In the genomic region with DNA sequence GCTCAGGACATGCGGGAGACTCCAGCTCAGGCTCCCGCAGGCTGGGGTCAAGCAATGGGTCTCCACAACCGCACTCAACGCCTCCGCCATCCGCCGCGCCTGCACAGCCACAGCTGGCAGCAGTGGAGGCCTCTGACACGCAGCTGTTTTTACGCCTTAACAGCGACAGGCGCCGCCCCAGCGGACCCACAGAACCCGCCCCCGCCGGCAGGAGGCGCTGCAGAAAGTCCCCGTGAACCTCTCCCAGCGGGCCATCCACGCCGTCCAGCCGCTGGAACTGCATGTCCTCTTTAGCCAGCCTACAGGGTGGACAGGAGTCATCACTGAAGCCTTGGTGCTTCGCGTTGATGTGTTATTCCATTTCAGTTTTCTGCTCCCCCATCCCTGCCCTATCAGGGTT, we compare ENCODE assay signal across 11 mouse cellular contexts. TPM values are rescaled to one million over a fixed set of nuclear protein-coding genes. Genes with fewer than 3 reads are reported as not detected.
DNase-seq lines count a peak whose midpoint lies in the region; ATAC-seq and TF ChIP-seq lines count a peak whose summit lies in the region.
"Had no signal": no experiment of that assay in that cellular context is flagged by ENCODE, and none has a peak within 500 bp of the region (broad histone marks: within the 10 kb centered on the region; RNA-seq: fewer than 3 reads in every experiment).

No protein-coding gene starts in this region.

- no peak for ATAC-seq in forebrain, postnatal 0 days
- no peak for ATAC-seq in forebrain, embryonic 15.5 days (replicated peaks)
- ATAC-seq in stomach, postnatal 0 days (ENCODE audit: low FRiP score, low TSS enrichment): peak; percentile 30; the same call in 1 of the 2 replicates
- no peak for ATAC-seq in forebrain, embryonic 13.5 days

- H3K27me3 ChIP-seq in forebrain, postnatal 0 days (ENCODE audit: insufficient read depth, low read length): peaks cover 14% of the 10 kb centered on the region
- H3K27me3 ChIP-seq in forebrain, embryonic 15.5 days: peaks cover 27% of the 10 kb centered on the region
- peaks cover 13% of the 10 kb centered on the region for H3K27me3 ChIP-seq in liver, adult 2 months (ENCODE audit: control insufficient read depth, insufficient read depth, low read length)
- H3K27me3 ChIP-seq in stomach, postnatal 0 days (ENCODE audit: control insufficient read depth, insufficient read depth, low read length): 0 out of 2 replicates have a peak, but pooled peaks cover 4% of the 10 kb centered on the region
- peaks cover 39% of the 10 kb centered on the region for H3K27me3 ChIP-seq in forebrain, embryonic 13.5 days

- DNase-seq in forebrain, postnatal 0 days: no peak
- peak; percentile 62 to 81 for DNase-seq in spleen, postnatal 10 days (ENCODE audit: low spot score in 2 of 2)
- no peak for DNase-seq in spleen, postnatal 36 days (ENCODE audit: low spot score in 2 of 2)
- no peak for DNase-seq in liver, adult 2 months (ENCODE audit: extremely low read depth, low read depth, low spot score)
- peak; percentile 77 for DNase-seq in stomach, postnatal 0 days (ENCODE audit: low spot score)
- DNase-seq in cerebellum, adult 11 months: no peak

- TF ChIP-seq EP300 in stomach, postnatal 0 days (optimal IDR thresholded peaks at IDR 0.05): no peak

- TF ChIP-seq POLR2A in liver, adult 2 months (IDR thresholded peaks at IDR 0.05; ENCODE audit: extremely low read depth, insufficient read depth, low read length): no peak

- H3K36me3 ChIP-seq in forebrain, postnatal 0 days (ENCODE audit: insufficient read depth): peaks cover 5% of the 10 kb centered on the region; the same call in 1 of the 2 replicates
- peaks cover under 1% of the 10 kb centered on the region; the same call in 1 of the 2 replicates for H3K36me3 ChIP-seq in forebrain, embryonic 15.5 days
- H3K36me3 ChIP-seq in liver, adult 2 months (ENCODE audit: control insufficient read depth, insufficient read depth, low read length): no peaks in the 10 kb centered on the region
- H3K36me3 ChIP-seq in stomach, postnatal 0 days (ENCODE audit: control insufficient read depth, insufficient read depth, low read length): no peaks in the 10 kb centered on the region
- H3K36me3 ChIP-seq in forebrain, embryonic 13.5 days (ENCODE audit: poor library complexity, severe bottlenecking): peaks cover 3% of the 10 kb centered on the region; the same call in 1 of the 2 replicates
- H3K36me3 ChIP-seq: liver, embryonic 15.5 days had no signal

- H3K79me2 ChIP-seq in liver, adult 2 months (ENCODE audit: control insufficient read depth, insufficient read depth, low read length): no peaks in the 10 kb centered on the region

- no peak overlapping the region for H3K27ac ChIP-seq in forebrain, postnatal 0 days (ENCODE audit: low read depth, low read length)
- H3K27ac ChIP-seq in forebrain, embryonic 15.5 days (replicated peaks): no peak overlapping the region
- H3K27ac ChIP-seq in liver, adult 2 months (replicated peaks; ENCODE audit: insufficient read depth, low read depth, low read length): no peak overlapping the region
- no peak overlapping the region for H3K27ac ChIP-seq in stomach, postnatal 0 days (replicated peaks)
- no peak overlapping the region for H3K27ac ChIP-seq in forebrain, embryonic 13.5 days
- H3K27ac ChIP-seq: embryonic facial prominence, embryonic 15.5 days; liver, embryonic 15.5 days had no signal

- 20% methylated on average over 25 of the region's 25 CpGs for WGBS in forebrain, postnatal 0 days
- 17% methylated on average over 25 of the region's 25 CpGs for WGBS in forebrain, embryonic 15.5 days
- WGBS in liver, adult 2 months: 35% methylated on average over 25 of the region's 25 CpGs
- 16% methylated on average over 22 of the region's 25 CpGs for WGBS in stomach, postnatal 0 days
- WGBS in forebrain, embryonic 13.5 days: 20% methylated on average over 25 of the region's 25 CpGs

- H3K4me3 ChIP-seq in forebrain, postnatal 0 days (ENCODE audit: low read depth, low read length): no peak overlapping the region
- H3K4me3 ChIP-seq in forebrain, embryonic 15.5 days: no peak overlapping the region
- H3K4me3 ChIP-seq in liver, adult 2 months (ENCODE audit: insufficient read depth, low read depth, low read length): no peak overlapping the region; the same call in 1 of the 2 replicates
- H3K4me3 ChIP-seq in stomach, postnatal 0 days (ENCODE audit: low read depth, low read length): no peak overlapping the region
- H3K4me3 ChIP-seq in forebrain, embryonic 13.5 days: no peak overlapping the region
- H3K4me3 ChIP-seq: embryonic facial prominence, embryonic 15.5 days; liver, embryonic 15.5 days had no signal

- H3K9ac ChIP-seq in forebrain, postnatal 0 days: no peak overlapping the region
- H3K9ac ChIP-seq in forebrain, embryonic 15.5 days (replicated peaks): no peak overlapping the region
- no peak overlapping the region for H3K9ac ChIP-seq in liver, adult 2 months (ENCODE audit: low read depth, low read length)
- no peak overlapping the region for H3K9ac ChIP-seq in stomach, postnatal 0 days (ENCODE audit: low read length)
- H3K9ac ChIP-seq in forebrain, embryonic 13.5 days: no peak overlapping the region
- H3K9ac ChIP-seq: embryonic facial prominence, embryonic 15.5 days; liver, embryonic 15.5 days had no signal

- H3K4me2 ChIP-seq in forebrain, postnatal 0 days (ENCODE audit: low read depth): no peak overlapping the region
- no peak overlapping the region for H3K4me2 ChIP-seq in forebrain, embryonic 15.5 days (replicated peaks)
- no peak overlapping the region for H3K4me2 ChIP-seq in stomach, postnatal 0 days (replicated peaks; ENCODE audit: low read depth)
- H3K4me2 ChIP-seq in forebrain, embryonic 13.5 days: no peak overlapping the region
- H3K4me2 ChIP-seq: embryonic facial prominence, embryonic 15.5 days; liver, embryonic 15.5 days had no signal

- no peaks in the 10 kb centered on the region for H3K4me1 ChIP-seq in forebrain, postnatal 0 days (ENCODE audit: insufficient read depth)
- H3K4me1 ChIP-seq in forebrain, embryonic 15.5 days: no peaks in the 10 kb centered on the region
- H3K4me1 ChIP-seq in liver, adult 2 months (ENCODE audit: control insufficient read depth, insufficient read depth, low read length): no peaks in the 10 kb centered on the region
- H3K4me1 ChIP-seq in stomach, postnatal 0 days (replicated peaks; ENCODE audit: control insufficient read depth, insufficient read depth): no peaks in the 10 kb centered on the region
- H3K4me1 ChIP-seq in forebrain, embryonic 13.5 days: no peaks in the 10 kb centered on the region

- TF ChIP-seq CTCF in forebrain, postnatal 0 days (IDR thresholded peaks at IDR 0.05; ENCODE audit: low read depth): 0 out of 2 replicates have a peak, but pooled peaks have one; percentile 18
- TF ChIP-seq CTCF in liver, adult 2 months (IDR thresholded peaks at IDR 0.05; ENCODE audit: low read depth, low read length): peak; percentile 66
- peak; percentile 68 for TF ChIP-seq CTCF in stomach, postnatal 0 days (IDR thresholded peaks at IDR 0.05; ENCODE audit: low read depth)

- no peaks in the 10 kb centered on the region for H3K9me3 ChIP-seq in forebrain, postnatal 0 days (ENCODE audit: low read length)
- H3K9me3 ChIP-seq in forebrain, embryonic 15.5 days: no peaks in the 10 kb centered on the region
- H3K9me3 ChIP-seq in stomach, postnatal 0 days (ENCODE audit: control insufficient read depth, low read length): no peaks in the 10 kb centered on the region
- no peaks in the 10 kb centered on the region; the same call in 1 of the 2 replicates for H3K9me3 ChIP-seq in forebrain, embryonic 13.5 days (replicated peaks)
- H3K9me3 ChIP-seq: embryonic facial prominence, embryonic 15.5 days; liver, embryonic 15.5 days had no signal

RNA-seq across cellular contexts. Expression of gene Best2, which starts 6.6 kb away (rescaled TPM):
- not detected in 2 replicates for total RNA-seq in forebrain, postnatal 0 days (2014; rRNA removed)
- polyA plus RNA-seq in forebrain, postnatal 0 days (2015; fragmentation: Nextera tagmentation; extraction: Ambion mirVana): 0.11 and 0.15 TPM in 2 replicates
- polyA plus RNA-seq in forebrain, embryonic 15.5 days (2015; fragmentation: Nextera tagmentation; extraction: Ambion mirVana): not detected in 2 replicates
- total RNA-seq in liver, adult 2 months (2014; rRNA removed): not detected in 2 replicates
- polyA plus RNA-seq in liver, adult 2 months (2012; rRNA removed): 0.06 TPM in 1 of 2 replicates, not detected in the other
- polyA plus RNA-seq in stomach, postnatal 0 days (2015; fragmentation: Nextera tagmentation; extraction: Ambion mirVana): 0.06 and 0.16 TPM in 2 replicates
- polyA plus RNA-seq in forebrain, embryonic 13.5 days (2015; fragmentation: Nextera tagmentation; extraction: Ambion mirVana): not detected in 2 replicates
- total RNA-seq: G1E had no signal
- polyA plus RNA-seq: G1E; liver, embryonic 15.5 days had no signal

RNA-seq across cellular contexts. Expression of gene Hook2, which starts 17.3 kb away (rescaled TPM):
- total RNA-seq in forebrain, postnatal 0 days (2014; rRNA removed): 30.3 and 32.5 TPM in 2 replicates
- polyA plus RNA-seq in forebrain, postnatal 0 days (2015; fragmentation: Nextera tagmentation; extraction: Ambion mirVana): 22.6 and 28.7 TPM in 2 replicates
- 28.0 and 29.7 TPM in 2 replicates for polyA plus RNA-seq in forebrain, embryonic 15.5 days (2015; fragmentation: Nextera tagmentation; extraction: Ambion mirVana)
- total RNA-seq in liver, adult 2 months (2014; rRNA removed): 12.4 and 14.2 TPM in 2 replicates
- polyA plus RNA-seq in liver, adult 2 months (2012; rRNA removed): 9.6 and 12.5 TPM in 2 replicates
- polyA plus RNA-seq in stomach, postnatal 0 days (2015; fragmentation: Nextera tagmentation; extraction: Ambion mirVana): 28.8 and 30.9 TPM in 2 replicates
- 16.8 and 21.5 TPM in 2 replicates for polyA plus RNA-seq in forebrain, embryonic 13.5 days (2015; fragmentation: Nextera tagmentation; extraction: Ambion mirVana)

RNA-seq across cellular contexts. Expression of gene Asna1, which starts 17.4 kb away (rescaled TPM):
- 136 and 160 TPM in 2 replicates for total RNA-seq in forebrain, postnatal 0 days (2014; rRNA removed)
- polyA plus RNA-seq in forebrain, postnatal 0 days (2015; fragmentation: Nextera tagmentation; extraction: Ambion mirVana): 153 and 180 TPM in 2 replicates
- polyA plus RNA-seq in forebrain, embryonic 15.5 days (2015; fragmentation: Nextera tagmentation; extraction: Ambion mirVana): 152 and 154 TPM in 2 replicates
- 30.3 and 33.8 TPM in 2 replicates for total RNA-seq in liver, adult 2 months (2014; rRNA removed)
- polyA plus RNA-seq in liver, adult 2 months (2012; rRNA removed): 60.0 and 71.6 TPM in 2 replicates
- 68.0 and 71.8 TPM in 2 replicates for polyA plus RNA-seq in stomach, postnatal 0 days (2015; fragmentation: Nextera tagmentation; extraction: Ambion mirVana)
- polyA plus RNA-seq in forebrain, embryonic 13.5 days (2015; fragmentation: Nextera tagmentation; extraction: Ambion mirVana): 166 and 168 TPM in 2 replicates

RNA-seq across cellular contexts. Expression of gene Trir, which starts 18.9 kb away (rescaled TPM):
- total RNA-seq in forebrain, postnatal 0 days (2014; rRNA removed): 338 and 447 TPM in 2 replicates
- 161 and 178 TPM in 2 replicates for polyA plus RNA-seq in forebrain, postnatal 0 days (2015; fragmentation: Nextera tagmentation; extraction: Ambion mirVana)
- 141 and 150 TPM in 2 replicates for polyA plus RNA-seq in forebrain, embryonic 15.5 days (2015; fragmentation: Nextera tagmentation; extraction: Ambion mirVana)
- total RNA-seq in liver, adult 2 months (2014; rRNA removed): 83.2 and 94.1 TPM in 2 replicates
- 69.5 and 80.8 TPM in 2 replicates for polyA plus RNA-seq in liver, adult 2 months (2012; rRNA removed)
- polyA plus RNA-seq in stomach, postnatal 0 days (2015; fragmentation: Nextera tagmentation; extraction: Ambion mirVana): 94.4 and 95.1 TPM in 2 replicates
- polyA plus RNA-seq in forebrain, embryonic 13.5 days (2015; fragmentation: Nextera tagmentation; extraction: Ambion mirVana): 125 and 154 TPM in 2 replicates

RNA-seq across cellular contexts. Expression of gene Tnpo2, which starts 29.0 kb away (rescaled TPM):
- 129 and 155 TPM in 2 replicates for total RNA-seq in forebrain, postnatal 0 days (2014; rRNA removed)
- 40.4 and 52.3 TPM in 2 replicates for polyA plus RNA-seq in forebrain, postnatal 0 days (2015; fragmentation: Nextera tagmentation; extraction: Ambion mirVana)
- 57.9 and 64.1 TPM in 2 replicates for polyA plus RNA-seq in forebrain, embryonic 15.5 days (2015; fragmentation: Nextera tagmentation; extraction: Ambion mirVana)
- total RNA-seq in liver, adult 2 months (2014; rRNA removed): 15.4 and 23.3 TPM in 2 replicates
- 28.8 and 33.1 TPM in 2 replicates for polyA plus RNA-seq in liver, adult 2 months (2012; rRNA removed)
- polyA plus RNA-seq in stomach, postnatal 0 days (2015; fragmentation: Nextera tagmentation; extraction: Ambion mirVana): 12.5 and 15.4 TPM in 2 replicates
- polyA plus RNA-seq in forebrain, embryonic 13.5 days (2015; fragmentation: Nextera tagmentation; extraction: Ambion mirVana): 46.4 and 49.4 TPM in 2 replicates

Comparison
In these comparisons a context has a peak if more than half of its experiments do, and no peak if none do; other contexts are left out.
1. DNase-seq: peak in spleen, postnatal 10 days (2 of 2) and stomach, postnatal 0 days (single experiment); none in forebrain, postnatal 0 days (single experiment), spleen, postnatal 36 days (0 of 2), liver, adult 2 months (single experiment) and cerebellum, adult 11 months (single experiment).
2. CTCF ChIP-seq: peak in every context shown above with its lines; median percentile 68 in stomach, postnatal 0 days; 66 in liver, adult 2 months; 18 in forebrain, postnatal 0 days.